Mouse (Mus musculus) small intestine, adult 2 months (tissue): ENCODE measurements around the gene Trim26.

ENCODE experiments used
- CTCF ChIP-seq: fragments of 200-500 bp; IDR thresholded peaks from 2 replicates; pipeline ENCODE4 v1.5.1; 2012; ENCODE audit warnings: low read depth, mild to moderate bottlenecking, control low read depth, inconsistent platforms, low read length, moderate library complexity, mixed read lengths; ENCODE audit not compliant: insufficient replicate concordance, insufficient read length; ENCODE audit errors: extremely low read depth
- POLR2A ChIP-seq: fragments of 200-500 bp; IDR thresholded peaks from 2 replicates; pipeline ENCODE4 v1.6.1; 2012; ENCODE audit warnings: low read depth, mild to moderate bottlenecking, control low read depth, inconsistent platforms, low read length, moderate library complexity

- TF ChIP-seq CTCF, result no peak
- TF ChIP-seq POLR2A, result no peak
These were observed 25.1 kb upstream of the Trim26 start, which contains the start of gene H2-M10.6 for GRCm38 (mm10) chr17:36811871-36812270.
